Mouse (Mus musculus) megakaryocyte, embryonic 14.5 days (primary cell): ENCODE data around the gene Rmdn2. TPM values are rescaled to one million over a fixed set of nuclear protein-coding genes. Genes with fewer than 3 reads are reported as not detected.

Source experiments
- H3K27me3 ChIP-seq: replicated peaks from 2 replicates; pipeline ENCODE3; 2012; ENCODE audit warnings: inconsistent platforms
- H3K36me3 ChIP-seq: replicated peaks from 2 replicates; pipeline ENCODE3; 2012; ENCODE audit warnings: low read length, inconsistent platforms, mixed read lengths
- H3K4me1 ChIP-seq: 2 replicates; pipeline ENCODE4 v1.6.1; 2012; ENCODE audit warnings: inconsistent platforms
- H3K4me3 ChIP-seq: replicated peaks from 2 replicates; pipeline ENCODE3; 2012; ENCODE audit warnings: moderate library complexity, mild to moderate bottlenecking, inconsistent platforms
- H3K9me3 ChIP-seq: 2 replicates; pipeline ENCODE4 v1.6.1; 2012; ENCODE audit warnings: inconsistent platforms
- FLI1 ChIP-seq: IDR thresholded peaks from 2 replicates; pipeline ENCODE4 v1.6.1; 2012; ENCODE audit warnings: low read length, inconsistent platforms, mixed read lengths
- GATA1 ChIP-seq: IDR thresholded peaks from 3 replicates; pipeline ENCODE4 v1.6.1; 2012; ENCODE audit warnings: mixed read lengths, low read length, inconsistent platforms, borderline replicate concordance
- polyA plus RNA-seq: library from polyadenylated mRNA; stranded (reverse); fragments of >175 nt; gene quantifications from 2 replicates; pipeline ENCODE4 v1.2.3, GENCODE M21; 2012; ENCODE audit warnings: low replicate concordance; ENCODE audit not compliant: insufficient read depth

Gene Rmdn2
- polyA plus RNA-seq, 1 experiment, result 2.6 TPM

DNA sequence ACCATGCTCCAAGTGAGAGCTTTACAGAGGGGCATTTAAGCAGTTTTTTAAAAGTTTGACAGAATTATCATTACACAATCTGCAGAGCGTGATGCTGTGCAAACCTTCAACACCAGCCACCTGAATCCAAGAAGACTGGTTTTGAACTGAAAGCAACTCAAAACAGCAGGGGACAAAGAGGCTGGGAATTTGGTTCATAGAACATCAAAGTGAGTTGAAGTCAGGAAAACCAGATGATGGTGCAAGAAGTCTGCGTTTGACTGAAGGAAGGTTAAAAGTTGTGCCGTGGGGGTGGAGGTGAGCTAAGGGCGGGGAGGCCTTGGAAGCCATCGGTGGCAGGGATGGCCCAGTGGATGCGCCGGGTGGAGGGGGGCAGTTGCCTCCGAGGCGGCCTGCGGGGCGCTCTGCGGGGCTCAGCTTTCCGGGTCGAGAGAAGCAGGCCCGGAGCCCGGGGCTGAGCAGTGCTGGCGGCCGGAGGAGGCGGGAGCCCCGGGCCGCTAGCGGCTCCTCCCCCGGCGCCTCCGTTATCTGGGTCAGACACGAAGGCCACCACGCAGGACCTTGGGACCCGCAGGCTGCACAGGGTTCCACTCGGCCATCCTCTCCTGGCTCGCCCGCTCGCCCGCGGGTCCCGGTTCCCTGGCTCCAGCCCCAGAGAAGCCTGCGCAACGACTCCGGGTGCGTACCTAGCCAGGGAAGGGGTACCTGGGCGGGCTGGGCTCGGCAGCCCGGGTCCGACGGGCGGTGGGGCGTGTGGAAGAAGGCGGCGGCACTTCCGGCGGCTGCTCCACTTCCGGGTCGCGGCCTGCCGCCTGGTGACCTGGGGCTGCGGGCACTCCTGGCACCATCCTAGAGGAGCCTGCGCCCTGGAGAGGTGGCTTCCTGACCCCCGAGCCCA, 3.3 kb downstream of the Rmdn2 start:
- Histone ChIP-seq H3K4me3 (peak overlapping the region; percentile 92), H3K36me3 (no peaks in the 10 kb centered on the region), H3K9me3 (no peaks in the 10 kb centered on the region), H3K4me1 (peaks cover 11% of the 10 kb centered on the region), H3K27me3 (no peaks in the 10 kb centered on the region)
- TF ChIP-seq GATA1 (no peak), FLI1 (no peak)

DNA sequence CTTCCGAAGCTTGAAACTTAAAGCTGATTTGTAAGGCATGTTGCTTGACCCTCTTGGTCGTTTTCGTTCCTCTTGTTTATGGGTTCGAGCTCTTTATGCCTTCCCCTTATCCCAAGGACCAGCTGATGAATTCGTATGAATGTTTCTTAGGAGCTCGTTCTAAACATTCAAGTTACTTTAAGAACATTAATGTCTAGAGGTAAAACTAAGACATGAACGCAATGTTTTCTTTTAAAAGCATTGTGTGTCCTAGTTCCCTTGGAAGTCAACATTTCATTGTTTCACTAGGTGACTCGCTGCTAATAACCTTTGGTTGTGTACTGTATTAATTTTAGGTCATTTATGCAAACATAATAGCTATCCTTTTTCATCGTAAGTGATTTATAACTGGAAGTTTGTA, 4.2 kb downstream of the Rmdn2 start:
- H3K9me3 ChIP-seq, result no peaks in the 10 kb centered on the region
- TF ChIP-seq FLI1 (no peak), GATA1 (no peak)
- peak overlapping the region; percentile 92 for H3K4me3 ChIP-seq
- H3K36me3 ChIP-seq, result no peaks in the 10 kb centered on the region
- H3K4me1 ChIP-seq, result peaks cover 6% of the 10 kb centered on the region
- H3K27me3 ChIP-seq, result no peaks in the 10 kb centered on the region

DNA sequence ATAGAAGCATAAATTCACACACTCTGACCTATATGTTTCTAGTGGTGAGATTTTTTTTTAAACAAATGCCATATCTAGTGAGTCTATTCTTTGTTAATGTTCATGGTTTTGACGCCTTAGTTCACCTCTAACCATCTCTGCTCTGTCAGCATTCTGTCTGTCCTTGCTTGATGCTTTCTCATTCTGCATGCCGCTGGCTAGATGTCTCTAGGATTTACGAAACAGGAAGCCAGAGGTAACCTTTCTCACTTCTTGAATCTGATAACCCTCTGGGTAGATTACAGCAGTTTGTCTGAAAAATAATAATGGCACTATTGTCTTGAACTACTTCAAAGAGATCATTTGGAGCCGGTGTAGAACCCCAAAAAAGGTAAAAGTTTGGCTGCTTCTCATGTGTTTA, 5.0 kb downstream of the Rmdn2 start:
- Histone ChIP-seq H3K4me3 (no peak overlapping the region), H3K36me3 (peaks cover 3% of the 10 kb centered on the region), H3K4me1 (peaks cover 6% of the 10 kb centered on the region), H3K9me3 (no peaks in the 10 kb centered on the region), H3K27me3 (no peaks in the 10 kb centered on the region)
- no peak for TF ChIP-seq GATA1
- no peak for TF ChIP-seq FLI1

DNA sequence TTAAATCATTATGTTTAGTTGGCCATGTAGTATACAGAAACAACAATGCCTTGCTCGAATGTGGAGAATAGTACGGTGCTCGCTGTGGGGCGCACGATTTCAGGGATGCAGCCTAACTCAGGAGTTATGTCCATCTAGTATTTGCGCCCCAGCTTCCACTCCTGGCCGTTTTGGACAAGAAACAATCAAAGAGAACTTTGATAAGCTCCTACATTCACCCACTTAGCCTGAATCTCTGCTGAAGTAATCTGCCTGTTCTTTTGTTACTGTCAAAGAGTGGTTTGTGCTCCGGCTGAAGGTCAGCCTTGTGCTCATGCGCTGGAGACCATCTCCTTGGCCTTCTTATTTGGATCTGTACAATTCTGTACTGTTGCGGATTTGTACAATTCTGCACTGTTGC, 6.8 kb downstream of the Rmdn2 start:
- no peak for TF ChIP-seq GATA1
- TF ChIP-seq FLI1, result no peak
- no peak overlapping the region for H3K4me3 ChIP-seq
- H3K36me3 ChIP-seq, result peaks cover 3% of the 10 kb centered on the region
- H3K9me3 ChIP-seq, result no peaks in the 10 kb centered on the region
- no peaks in the 10 kb centered on the region for H3K27me3 ChIP-seq
- no peaks in the 10 kb centered on the region for H3K4me1 ChIP-seq

DNA sequence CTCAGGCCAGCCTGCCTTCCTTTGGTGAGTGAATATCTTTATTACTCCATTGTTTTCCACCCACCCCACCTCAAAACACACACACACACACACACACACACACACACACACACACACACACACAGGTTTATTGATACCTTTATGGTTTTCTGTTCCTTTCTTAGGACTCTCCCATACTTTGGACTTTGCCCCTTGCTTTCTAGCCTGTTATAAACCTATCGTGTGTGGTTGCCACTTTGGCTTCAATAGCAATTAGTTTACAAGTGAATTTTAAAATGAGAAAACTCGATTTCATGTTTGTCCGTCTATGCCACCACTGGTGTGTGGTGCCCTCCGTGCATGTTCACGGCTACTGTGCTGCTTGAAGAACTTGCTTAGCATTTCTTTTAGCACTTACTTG, 7.3 kb downstream of the Rmdn2 start:
- TF ChIP-seq FLI1, result no peak
- no peak for TF ChIP-seq GATA1

DNA sequence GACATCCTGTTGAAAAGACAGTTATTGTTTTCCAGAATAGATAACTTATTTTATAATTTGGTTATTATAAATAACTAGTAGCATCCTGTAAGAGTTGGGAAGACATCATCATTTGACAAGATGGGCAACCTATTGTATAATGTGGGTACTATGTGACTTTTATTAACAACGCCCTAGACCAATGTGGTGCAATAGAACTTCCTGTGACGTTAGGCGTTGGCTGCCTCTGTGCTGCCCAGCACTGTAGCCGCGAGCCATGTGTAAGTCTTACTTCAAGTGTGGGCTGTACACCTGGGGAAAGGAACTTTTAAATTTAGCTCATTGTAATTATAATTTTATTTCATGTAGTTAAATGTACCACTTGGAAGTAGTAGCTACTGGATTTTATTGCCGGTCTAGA, 10.4 kb downstream of the Rmdn2 start:
- no peak for TF ChIP-seq GATA1
- TF ChIP-seq FLI1, result no peak
- Histone ChIP-seq H3K36me3 (peaks cover 3% of the 10 kb centered on the region), H3K4me1 (no peaks in the 10 kb centered on the region), H3K9me3 (no peaks in the 10 kb centered on the region), H3K4me3 (no peak overlapping the region), H3K27me3 (peaks cover 2% of the 10 kb centered on the region)

More for the DNA sequence above, 7.3 kb downstream of the Rmdn2 start:
- no peaks in the 10 kb centered on the region for H3K9me3 ChIP-seq
- H3K27me3 ChIP-seq, result no peaks in the 10 kb centered on the region
- H3K4me1 ChIP-seq, result no peaks in the 10 kb centered on the region
- H3K4me3 ChIP-seq, result no peak overlapping the region
- H3K36me3 ChIP-seq, result peaks cover 3% of the 10 kb centered on the region

DNA sequence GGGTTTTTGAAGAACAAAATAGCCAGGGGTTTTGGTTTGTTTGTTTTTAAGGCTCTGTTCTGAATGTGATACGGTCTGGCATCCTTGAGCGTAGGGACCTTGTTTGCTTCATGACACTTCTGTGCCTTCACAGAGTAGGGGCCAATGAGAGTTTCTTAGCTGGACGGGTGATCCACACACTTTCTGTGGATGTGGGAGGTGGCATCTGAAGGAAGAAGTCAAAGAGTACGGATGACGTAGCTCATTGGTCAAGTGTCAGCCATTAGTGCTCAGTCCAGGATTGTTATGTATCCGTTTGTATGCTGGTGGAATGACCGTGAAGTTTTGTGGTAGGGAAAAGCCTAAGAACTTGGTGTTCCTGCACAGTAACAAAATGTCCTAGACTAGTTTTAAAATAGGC, 10.9 kb downstream of the Rmdn2 start:
- Histone ChIP-seq H3K9me3 (no peaks in the 10 kb centered on the region), H3K4me1 (no peaks in the 10 kb centered on the region), H3K27me3 (peaks cover 2% of the 10 kb centered on the region), H3K36me3 (peaks cover 3% of the 10 kb centered on the region), H3K4me3 (no peak overlapping the region)
- TF ChIP-seq FLI1, result no peak
- TF ChIP-seq GATA1, result no peak

DNA sequence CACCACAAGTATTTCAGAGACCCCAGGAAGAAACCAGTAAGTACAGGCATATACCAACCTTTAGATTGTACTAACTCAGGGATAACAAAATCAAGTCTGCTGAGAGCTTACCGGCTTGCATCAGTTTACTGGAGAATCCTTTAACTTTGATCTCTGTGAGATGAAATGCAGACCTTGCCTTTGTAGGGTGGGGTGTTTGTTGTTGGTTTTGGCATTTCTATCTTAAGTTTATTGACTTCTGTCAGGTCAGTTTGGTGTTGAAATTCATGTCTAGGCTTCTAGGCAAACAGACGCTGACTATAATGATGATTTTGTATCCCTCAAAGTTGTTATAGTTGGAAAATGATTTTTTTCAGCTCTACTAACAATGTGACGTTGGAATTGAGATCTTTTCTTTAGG, 12.2 kb downstream of the Rmdn2 start:
- no peaks in the 10 kb centered on the region for H3K9me3 ChIP-seq
- TF ChIP-seq GATA1 (no peak), FLI1 (no peak)
- H3K27me3 ChIP-seq, result peaks cover 2% of the 10 kb centered on the region
- no peak overlapping the region for H3K4me3 ChIP-seq
- peaks cover 3% of the 10 kb centered on the region for H3K36me3 ChIP-seq
- no peaks in the 10 kb centered on the region for H3K4me1 ChIP-seq

DNA sequence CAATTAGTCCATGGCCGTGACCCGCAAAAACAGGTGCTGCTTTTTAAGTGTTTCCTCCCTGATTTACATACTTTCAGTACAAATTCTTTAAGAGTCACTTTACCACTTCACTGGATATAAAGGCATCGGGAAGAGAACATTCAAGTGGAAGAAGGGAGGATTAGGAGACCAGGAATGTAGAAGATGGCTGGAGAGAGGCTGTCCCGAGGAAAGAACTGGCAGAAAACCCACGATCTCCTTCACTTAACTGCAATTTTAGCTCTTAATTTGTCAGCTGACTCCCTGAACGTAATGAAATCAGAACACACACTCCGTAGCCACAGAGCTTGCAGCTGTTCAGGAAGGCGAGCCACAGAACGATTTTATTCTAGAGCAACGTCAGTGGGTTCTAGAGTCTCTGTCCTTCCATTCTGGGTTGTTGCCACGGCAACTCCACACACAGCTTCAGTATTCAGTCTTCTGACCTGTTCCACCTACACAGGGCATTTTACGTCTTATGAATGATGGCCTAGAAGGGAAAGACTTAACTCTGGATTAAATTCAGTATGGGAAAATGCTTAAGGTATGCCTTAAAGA, 14.7 kb downstream of the Rmdn2 start:
- no peaks in the 10 kb centered on the region for H3K4me1 ChIP-seq
- H3K27me3 ChIP-seq, result peaks cover 2% of the 10 kb centered on the region
- no peaks in the 10 kb centered on the region for H3K9me3 ChIP-seq
- no peak overlapping the region for H3K4me3 ChIP-seq
- peaks cover 3% of the 10 kb centered on the region for H3K36me3 ChIP-seq
- TF ChIP-seq GATA1 (no peak), FLI1 (no peak)

DNA sequence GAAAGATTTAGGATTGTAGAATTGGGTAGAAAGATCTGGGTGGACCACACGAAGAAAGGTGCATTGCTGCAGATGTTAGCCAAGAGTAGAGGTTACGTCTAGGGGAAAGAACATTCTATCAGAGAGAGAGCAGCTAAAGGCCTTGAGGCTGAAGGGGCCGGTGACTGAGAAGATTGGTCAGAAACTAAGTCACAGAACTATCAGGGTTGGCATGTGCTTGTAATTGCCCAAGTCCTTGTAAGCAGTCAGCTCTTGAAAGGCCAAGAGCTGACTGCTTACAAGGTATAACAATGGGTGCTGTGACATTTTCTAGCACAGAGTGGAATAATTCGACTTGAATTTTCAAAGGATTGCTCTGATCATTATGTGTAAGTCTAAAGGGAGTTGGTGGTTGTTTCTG, 38.2 kb downstream of the Rmdn2 start:
- no peak for TF ChIP-seq FLI1
- TF ChIP-seq GATA1, result no peak
- H3K36me3 ChIP-seq, result no peaks in the 10 kb centered on the region

DNA sequence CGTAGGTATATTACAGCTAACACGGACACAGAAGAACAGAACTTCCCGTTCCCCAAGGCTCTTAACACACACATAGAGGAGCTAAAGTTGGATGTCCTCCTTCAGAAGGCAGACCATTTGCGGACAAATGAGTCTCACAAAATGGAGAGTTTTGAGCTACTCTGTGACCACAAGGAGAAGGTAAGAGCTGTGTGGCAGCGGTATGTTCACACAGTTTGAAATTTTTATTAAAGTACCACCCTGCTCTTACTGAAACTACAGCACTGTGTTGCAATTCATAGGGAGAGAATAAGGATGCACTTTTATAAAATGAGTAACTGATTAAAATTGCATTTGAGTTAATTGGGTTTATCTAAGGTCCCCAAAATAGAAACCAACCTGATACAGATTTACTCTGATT, 38.6 kb downstream of the Rmdn2 start:
- no peak for TF ChIP-seq GATA1
- TF ChIP-seq FLI1, result no peak
- Histone ChIP-seq H3K4me1 (no peaks in the 10 kb centered on the region), H3K27me3 (no peaks in the 10 kb centered on the region), H3K36me3 (no peaks in the 10 kb centered on the region), H3K4me3 (no peak overlapping the region), H3K9me3 (0 out of 2 replicates have a peak, but pooled peaks cover 4% of the 10 kb centered on the region)

More for the DNA sequence above, 38.2 kb downstream of the Rmdn2 start:
- H3K4me3 ChIP-seq, result no peak overlapping the region
- H3K27me3 ChIP-seq, result no peaks in the 10 kb centered on the region
- H3K4me1 ChIP-seq, result no peaks in the 10 kb centered on the region
- H3K9me3 ChIP-seq, result 0 out of 2 replicates have a peak, but pooled peaks cover 4% of the 10 kb centered on the region
